Mouse (Mus musculus): ENCODE results near the gene Gm10720.
"Not testable (repeated sequence)": the region's sequence is repeated elsewhere in the genome, so short reads cannot be mapped to it uniquely, and the experiment has no call there.

DNA sequence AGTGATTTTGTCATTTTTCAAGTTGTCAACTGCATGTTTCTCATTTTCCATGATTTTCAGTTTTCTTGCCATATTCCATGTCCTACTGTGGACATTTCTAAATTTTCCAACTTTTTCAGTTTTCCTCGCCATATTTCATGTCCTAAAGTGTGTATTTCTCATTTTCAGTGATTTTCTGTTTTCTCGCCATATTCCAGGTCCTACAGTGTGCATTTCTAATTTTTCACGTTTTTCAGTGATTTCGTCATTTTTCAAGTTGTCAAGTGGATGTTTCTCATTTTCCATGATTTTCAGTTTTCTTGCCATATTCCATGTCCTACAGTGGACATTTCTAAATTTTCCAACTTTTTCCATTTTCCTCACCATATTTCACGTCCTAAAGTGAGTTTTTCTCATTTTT is 9.3 kb upstream of the Gm10720 start:
- not testable (repeated sequence) for TF ChIP-seq GATA1 (IDR thresholded peaks at IDR 0.05; ENCODE audit: borderline replicate concordance, low read length); FLI1 (IDR thresholded peaks at IDR 0.05; ENCODE audit: low read length)
